Mouse (Mus musculus): ENCODE data around the gene Slc17a7.

DNA sequence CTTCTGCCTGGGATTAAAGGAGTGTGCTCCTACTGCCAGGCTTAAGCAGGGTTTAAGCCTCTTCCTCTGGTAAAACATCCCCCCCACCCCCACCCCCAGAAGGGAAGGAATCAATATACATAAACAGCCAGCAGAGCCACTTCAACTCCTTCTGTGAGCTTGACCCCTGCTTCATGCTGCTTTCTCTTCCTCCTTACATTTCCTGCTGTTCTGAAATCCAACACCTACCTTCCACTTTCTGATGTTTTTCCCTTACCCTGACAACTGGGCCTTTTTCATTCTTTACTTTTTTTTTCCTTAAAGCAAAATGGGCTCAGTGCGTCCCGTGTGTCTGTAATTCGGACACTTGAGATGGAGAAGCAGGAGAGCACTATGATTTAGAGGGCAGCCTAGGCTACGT lies 13.4 kb upstream of the Slc17a7 start:
- TF ChIP-seq POLR2A (IDR thresholded peaks at IDR 0.05; ENCODE audit: borderline replicate concordance, low read depth, low read length): no peak
- TF ChIP-seq CTCF (IDR thresholded peaks at IDR 0.05; ENCODE audit: low read depth, low read length): no peak

Data from bone marrow macrophage, adult 2 months (primary cell).